ENCODE assay signal across 8 mouse cellular contexts in genomic region chr19:4013066-4013465, GRCm38 (mm10). TPM values are rescaled to one million over a fixed set of nuclear protein-coding genes. Genes with fewer than 3 reads are reported as not detected.
DNase-seq lines count a peak whose midpoint lies in the region; ATAC-seq and TF ChIP-seq lines count a peak whose summit lies in the region.

No protein-coding gene starts in this region.

- no peak for TF ChIP-seq RAD21 in CH12.LX (IDR thresholded peaks at IDR 0.05; ENCODE audit: low read depth, low read length)

- H3K79me2 ChIP-seq in CH12.LX (replicated peaks; ENCODE audit: control insufficient read depth, extremely low read depth, insufficient read depth, poor library complexity, severe bottlenecking): peaks cover 8% of the 10 kb centered on the region; the same call in 1 of the 2 replicates

- DNase-seq in frontal cortex, adult 2 months (ENCODE audit: extremely low spot score in 1 of 2, low spot score in 1 of 2): no peak
- no peak for DNase-seq in CH12.LX (ENCODE audit: extremely low read depth)
- DNase-seq in yolk sac, embryonic 10.5 days (ENCODE audit: low spot score): no peak
- DNase-seq in kidney, postnatal 14 days: no peak
- no peak for DNase-seq in B cell, adult 2 months

- H3K4me3 ChIP-seq in CH12.LX (replicated peaks in 1 of 3; ENCODE audit: low read depth in 2 of 3, low read length in 2 of 3, poor library complexity in 1 of 3): peak overlapping the region; percentile 62 to 98 (median 86)

- dilution Hi-C loops in CH12.LX (cut with MboI; ENCODE audit: extremely low pct_ligation_motif_present, extremely low pct_unique_long_range_greater_than_20kb, low sequenced_read_pairs): no loop called here

- TF ChIP-seq POLR2A in CH12.LX (IDR thresholded peaks at IDR 0.05; ENCODE audit: low read depth, low read length): no peak

- no peak for TF ChIP-seq EP300 in CH12.LX (IDR thresholded peaks at IDR 0.05; ENCODE audit: low read length)

- H3K4me2 ChIP-seq in CH12.LX (ENCODE audit: insufficient read depth, low read depth, poor library complexity, severe bottlenecking): peak overlapping the region; percentile 65

- H3K27ac ChIP-seq in CH12.LX (ENCODE audit: insufficient read depth, low read depth): no peak overlapping the region

- no peaks in the 10 kb centered on the region for H3K9me3 ChIP-seq in CH12.LX (replicated peaks; ENCODE audit: low read length)

- in situ Hi-C loops in CH12.LX (cut with MboI; ENCODE audit: low pct_ligation_motif_present, low pct_unique_long_range_greater_than_20kb, low sequenced_read_pairs): no loop called here

- no peak for TF ChIP-seq CTCF in CH12.LX (conservative IDR thresholded peaks at IDR 0.05 in 1 of 2, IDR thresholded peaks at IDR 0.05 in 1 of 2; ENCODE audit: low read depth in 2 of 2, low read length in 2 of 2)

- peak; percentile 13; the same call in 1 of the 2 replicates for ATAC-seq in frontal cortex, adult (ENCODE audit: low TSS enrichment)
- peak; percentile 6; the same call in 1 of the 2 replicates for ATAC-seq in granulocyte monocyte progenitor cell, adult 5-6 weeks (replicated peaks; ENCODE audit: poor library complexity, severe bottlenecking)
- peak; percentile 9; the same call in 1 of the 2 replicates for ATAC-seq in megakaryocyte, adult 5-6 weeks (ENCODE audit: poor library complexity, severe bottlenecking)

- peaks cover 2% of the 10 kb centered on the region for H3K27me3 ChIP-seq in CH12.LX (replicated peaks)

- peaks cover 25 to 33% of the 10 kb centered on the region in 2 experiments for H3K36me3 ChIP-seq in CH12.LX (replicated peaks in 1 of 2; ENCODE audit: control insufficient read depth in 1 of 2, insufficient read depth in 1 of 2, low read length in 1 of 2)

- H3K4me1 ChIP-seq in CH12.LX (ENCODE audit: control insufficient read depth in 1 of 2, insufficient read depth in 2 of 2): peaks cover 4 to 18% of the 10 kb centered on the region in 2 experiments

- peak overlapping the region; percentile 68; the same call in 1 of the 2 replicates for H3K9ac ChIP-seq in CH12.LX (ENCODE audit: insufficient read depth, low read depth)

TF ChIP-seq in CH12.LX, 34 proteins besides CTCF, POLR2A, EP300 and RAD21:
- TF ChIP-seq SMC3 (IDR thresholded peaks at IDR 0.05; ENCODE audit: low read depth, low read length) (no peak), NRF1 (IDR thresholded peaks at IDR 0.05; ENCODE audit: low read depth, low read length) (no peak), CHD1 (IDR thresholded peaks at IDR 0.05; ENCODE audit: low read depth, low read length) (no peak), JUND (conservative IDR thresholded peaks at IDR 0.05; ENCODE audit: low read depth, low read length) (no peak), BHLHE40 (IDR thresholded peaks at IDR 0.05; ENCODE audit: low read depth, low read length) (no peak), POLR2AphosphoS2 (IDR thresholded peaks at IDR 0.05; ENCODE audit: low read depth, low read length) (no peak), MEF2A (IDR thresholded peaks at IDR 0.05; ENCODE audit: borderline replicate concordance, low read depth, low read length) (no peak), KAT2A (IDR thresholded peaks at IDR 0.05; ENCODE audit: insufficient replicate concordance, low read length) (no peak), ETS1 (conservative IDR thresholded peaks at IDR 0.05; ENCODE audit: low read depth, low read length) (no peak), NELFE (IDR thresholded peaks at IDR 0.05; ENCODE audit: low read depth, low read length) (no peak), MYC (IDR thresholded peaks at IDR 0.05; ENCODE audit: low read depth, low read length) (no peak), MAZ (IDR thresholded peaks at IDR 0.05; ENCODE audit: low read depth, low read length) (no peak), ZNF384 (IDR thresholded peaks at IDR 0.05; ENCODE audit: low read depth, low read length) (no peak), ZMIZ1 (IDR thresholded peaks at IDR 0.05; ENCODE audit: low read depth, low read length) (no peak)

RNA-seq across cellular contexts. Expression of gene Ndufv1, which starts 0.5 kb away (rescaled TPM):
- polyA plus RNA-seq in frontal cortex, adult 2 months (2012; rRNA removed): 248 and 270 TPM in 2 replicates
- total RNA-seq in CH12.LX (2012; rRNA removed) (183 TPM in 2 replicates), CH12.LX (2014; rRNA removed) (119 TPM in 2 replicates)
- polyA plus RNA-seq in CH12.LX (2012; ENCODE audit: insufficient read length, low read depth): 133 and 136 TPM in 2 replicates
- 93.8 and 132 TPM in 2 replicates for total RNA-seq in granulocyte monocyte progenitor cell, adult 5-6 weeks (2014; fragmentation: Nextera tagmentation)
- total RNA-seq in granulocyte monocyte progenitor cell, adult 5-6 weeks (2017): 222 and 241 TPM in 2 replicates
- 82.1 and 103 TPM in 2 replicates for total RNA-seq in megakaryocyte, adult 5-6 weeks (2015)
- total RNA-seq in megakaryocyte, adult 5-6 weeks (2017): 151 and 169 TPM in 2 replicates

RNA-seq across cellular contexts. Expression of gene Doc2g, which starts 10.0 kb away (rescaled TPM):
- polyA plus RNA-seq in frontal cortex, adult 2 months (2012; rRNA removed): 287 and 325 TPM in 2 replicates
- total RNA-seq in CH12.LX (2012; rRNA removed) (4.4 and 5.2 TPM in 2 replicates), CH12.LX (2014; rRNA removed) (2.1 and 2.7 TPM in 2 replicates)
- polyA plus RNA-seq in CH12.LX (2012; ENCODE audit: insufficient read length, low read depth): 5.7 and 6.4 TPM in 2 replicates
- total RNA-seq in granulocyte monocyte progenitor cell, adult 5-6 weeks (2014; fragmentation: Nextera tagmentation): 3.0 and 7.0 TPM in 2 replicates
- 0.46 and 2.9 TPM in 2 replicates for total RNA-seq in granulocyte monocyte progenitor cell, adult 5-6 weeks (2017)
- total RNA-seq in megakaryocyte, adult 5-6 weeks (2015): 1.2 and 1.5 TPM in 2 replicates
- 0.18 and 0.37 TPM in 2 replicates for total RNA-seq in megakaryocyte, adult 5-6 weeks (2017)

RNA-seq across cellular contexts. Expression of gene Gm49405, which starts 12.6 kb away (rescaled TPM):
- 6.3 TPM in 2 replicates for polyA plus RNA-seq in frontal cortex, adult 2 months (2012; rRNA removed)
- total RNA-seq in CH12.LX (2012; rRNA removed): 2.0 and 2.1 TPM in 2 replicates
- total RNA-seq in CH12.LX (2014; rRNA removed): 0.99 and 1.1 TPM in 2 replicates
- 2.7 and 3.3 TPM in 2 replicates for polyA plus RNA-seq in CH12.LX (2012; ENCODE audit: insufficient read length, low read depth)
- total RNA-seq in granulocyte monocyte progenitor cell, adult 5-6 weeks (2014; fragmentation: Nextera tagmentation): 0.30 and 3.0 TPM in 2 replicates
- 1.2 and 1.3 TPM in 2 replicates for total RNA-seq in granulocyte monocyte progenitor cell, adult 5-6 weeks (2017)
- 0.45 TPM in 1 of 2 replicates, not detected in the other for total RNA-seq in megakaryocyte, adult 5-6 weeks (2015)
- total RNA-seq in megakaryocyte, adult 5-6 weeks (2017): 0.28 and 1.2 TPM in 2 replicates

RNA-seq across cellular contexts. Expression of gene Nudt8, which starts 12.7 kb away (rescaled TPM):
- polyA plus RNA-seq in frontal cortex, adult 2 months (2012; rRNA removed): 7.1 and 8.4 TPM in 2 replicates
- total RNA-seq in CH12.LX (2012; rRNA removed) (31.4 and 36.3 TPM in 2 replicates), CH12.LX (2014; rRNA removed) (31.7 and 40.2 TPM in 2 replicates)
- 24.7 and 28.2 TPM in 2 replicates for polyA plus RNA-seq in CH12.LX (2012; ENCODE audit: insufficient read length, low read depth)
- total RNA-seq in granulocyte monocyte progenitor cell, adult 5-6 weeks (2014; fragmentation: Nextera tagmentation): 9.7 and 16.3 TPM in 2 replicates
- 4.4 and 10.5 TPM in 2 replicates for total RNA-seq in granulocyte monocyte progenitor cell, adult 5-6 weeks (2017)
- total RNA-seq in megakaryocyte, adult 5-6 weeks (2015): 8.6 and 13.4 TPM in 2 replicates
- 4.9 and 5.7 TPM in 2 replicates for total RNA-seq in megakaryocyte, adult 5-6 weeks (2017)

RNA-seq across cellular contexts. Expression of gene Tbx10, which starts 20.5 kb away (rescaled TPM):
- polyA plus RNA-seq in frontal cortex, adult 2 months (2012; rRNA removed): not detected in 2 replicates
- not detected in 2 replicates for total RNA-seq in CH12.LX (2012; rRNA removed)
- total RNA-seq in CH12.LX (2014; rRNA removed): not detected in 2 replicates
- not detected in 2 replicates for polyA plus RNA-seq in CH12.LX (2012; ENCODE audit: insufficient read length, low read depth)
- total RNA-seq in granulocyte monocyte progenitor cell, adult 5-6 weeks (2014; fragmentation: Nextera tagmentation): not detected in 2 replicates
- not detected in 2 replicates for total RNA-seq in granulocyte monocyte progenitor cell, adult 5-6 weeks (2017)
- total RNA-seq in megakaryocyte, adult 5-6 weeks (2015): not detected in 2 replicates
- total RNA-seq in megakaryocyte, adult 5-6 weeks (2017): not detected in 2 replicates
